Comparison of ENCODE assay signal across 8 mouse cellular contexts in the genomic region with DNA sequence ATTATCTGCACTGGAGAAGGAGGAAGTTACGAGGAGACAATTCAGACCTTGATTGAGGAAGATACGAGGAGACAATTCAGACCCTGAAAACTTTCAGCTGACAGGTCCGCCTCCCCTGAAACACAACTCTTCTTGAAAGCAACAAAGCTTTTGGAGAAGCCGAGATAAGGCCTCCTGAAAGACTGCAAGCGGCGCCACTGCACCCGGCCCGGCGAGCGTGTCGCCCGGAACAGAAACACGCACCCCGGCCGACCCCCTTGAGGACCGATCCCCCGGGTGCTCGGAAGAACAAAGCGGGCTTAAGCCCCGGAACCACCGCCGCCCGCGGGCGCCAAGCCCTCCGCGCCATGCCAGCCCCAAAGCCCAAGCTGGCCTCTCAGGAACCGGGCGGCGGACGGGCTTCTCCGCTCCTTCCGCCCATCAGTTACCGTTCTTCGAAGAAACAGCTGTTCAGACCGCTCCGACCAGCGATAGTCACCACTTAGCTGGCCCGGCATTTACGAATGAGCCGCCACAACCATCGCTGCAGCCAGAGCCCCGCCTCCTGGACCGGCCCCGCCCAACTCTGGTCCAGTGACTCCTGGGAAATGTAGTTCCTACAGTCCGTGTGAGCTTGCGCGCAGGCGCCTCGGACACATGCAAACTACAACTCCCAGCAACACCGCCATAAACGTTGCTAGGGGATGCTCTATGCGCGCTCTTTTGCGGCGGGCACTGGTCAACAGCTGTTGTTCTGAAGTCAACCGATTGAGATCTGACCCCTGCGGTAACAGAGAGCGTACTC. TPM values are rescaled to one million over a fixed set of nuclear protein-coding genes. Genes with fewer than 3 reads are reported as not detected.
A peak's percentile ranks its signal among the peaks of the same experiment; 100 is the strongest.
DNase-seq lines count a peak whose midpoint lies in the region; ATAC-seq and TF ChIP-seq lines count a peak whose summit lies in the region.

No protein-coding gene starts in this region.

- peaks cover 3 to 5% of the 10 kb centered on the region in 2 experiments; a peak in 3 of 4 replicates for H3K4me1 ChIP-seq in ES-E14 (ENCODE audit: control insufficient read depth in 2 of 2, insufficient read depth in 2 of 2, low read length in 2 of 2, poor library complexity in 1 of 2)
- peaks cover 24% of the 10 kb centered on the region for H3K4me1 ChIP-seq in forebrain, embryonic 15.5 days
- H3K4me1 ChIP-seq in lung, embryonic 14.5 days (ENCODE audit: insufficient read depth) = 0 out of 2 replicates have a peak, but pooled peaks cover 2% of the 10 kb centered on the region
- H3K4me1 ChIP-seq in olfactory bulb, adult 2 months (ENCODE audit: control insufficient read depth, insufficient read depth, low read length) = no peaks in the 10 kb centered on the region
- H3K4me1 ChIP-seq in thymus, adult 2 months (replicated peaks; ENCODE audit: control insufficient read depth, insufficient read depth, low read length) = peaks cover 21% of the 10 kb centered on the region

- no peaks in the 10 kb centered on the region for H3K9me3 ChIP-seq in ES-E14 (ENCODE audit: control insufficient read depth, insufficient read depth, low read depth, low read length)
- H3K9me3 ChIP-seq in forebrain, embryonic 15.5 days = no peaks in the 10 kb centered on the region
- H3K9me3 ChIP-seq in lung, embryonic 14.5 days (ENCODE audit: low read depth, low read length) = no peaks in the 10 kb centered on the region

- H3K36me3 ChIP-seq in ES-E14 (ENCODE audit: control insufficient read depth, insufficient read depth, low read length, poor library complexity, severe bottlenecking) = no peaks in the 10 kb centered on the region
- H3K36me3 ChIP-seq in forebrain, embryonic 15.5 days = no peaks in the 10 kb centered on the region
- no peaks in the 10 kb centered on the region for H3K36me3 ChIP-seq in lung, embryonic 14.5 days (ENCODE audit: insufficient read depth)
- no peaks in the 10 kb centered on the region for H3K36me3 ChIP-seq in thymus, adult 2 months (ENCODE audit: control insufficient read depth, insufficient read depth, low read length)

- no peaks in the 10 kb centered on the region; the same call in 1 of the 2 replicates for H3K27me3 ChIP-seq in forebrain, embryonic 15.5 days
- H3K27me3 ChIP-seq in lung, embryonic 14.5 days (ENCODE audit: insufficient read depth, low read length) = no peaks in the 10 kb centered on the region
- no peaks in the 10 kb centered on the region for H3K27me3 ChIP-seq in thymus, adult 2 months (ENCODE audit: control insufficient read depth, insufficient read depth, low read length)

- under 1% methylated on average over 59 of the region's 59 CpGs for WGBS in forebrain, embryonic 15.5 days
- WGBS in lung, embryonic 14.5 days = under 1% methylated on average over 59 of the region's 59 CpGs
- under 1% methylated on average over 59 of the region's 59 CpGs for WGBS in olfactory bulb, adult 2 months
- WGBS in thymus, adult 2 months = under 1% methylated on average over 59 of the region's 59 CpGs

- no peak for TF ChIP-seq CTCF in layer of hippocampus, adult 2 months (conservative IDR thresholded peaks at IDR 0.05)
- no peak for TF ChIP-seq CTCF in lung, embryonic 14.5 days (IDR thresholded peaks at IDR 0.05; ENCODE audit: low read depth)
- no peak for TF ChIP-seq CTCF in olfactory bulb, adult 2 months (IDR thresholded peaks at IDR 0.05; ENCODE audit: insufficient read depth, low read depth, low read length)
- TF ChIP-seq CTCF in thymus, adult 2 months (IDR thresholded peaks at IDR 0.05; ENCODE audit: borderline replicate concordance, control insufficient read depth, extremely low read depth, insufficient read depth, low read length, poor library complexity) = peak; percentile 42; the same call in 1 of the 2 replicates

- peak; percentile 100 for ATAC-seq in forebrain, embryonic 15.5 days (replicated peaks)
- peak; percentile 99 for ATAC-seq in lung, embryonic 14.5 days (ENCODE audit: insufficient read depth)

- in situ Hi-C loops in ES-E14 (cut with MboI; ENCODE audit: low sequenced_read_pairs in 2 of 2, unreplicated experiment in 2 of 2) = no loop called here

- TF ChIP-seq POLR2A in olfactory bulb, adult 2 months (IDR thresholded peaks at IDR 0.05; ENCODE audit: insufficient read depth, low read depth, low read length) = peak; percentile 69; the same call in 1 of the 2 replicates
- TF ChIP-seq POLR2A in thymus, adult 2 months (IDR thresholded peaks at IDR 0.05; ENCODE audit: control insufficient read depth, extremely low read depth, insufficient read depth, low read length, poor library complexity) = peak; percentile 69

- no peak overlapping the region for H3K27ac ChIP-seq in ES-E14 (ENCODE audit: insufficient read depth, low read depth, low read length, poor library complexity, severe bottlenecking)
- H3K27ac ChIP-seq in forebrain, embryonic 15.5 days (replicated peaks) = peak overlapping the region; percentile 88
- H3K27ac ChIP-seq in layer of hippocampus, adult 2 months = peak overlapping the region; percentile 40
- peak overlapping the region; percentile 84 for H3K27ac ChIP-seq in lung, embryonic 14.5 days (ENCODE audit: low read depth)
- 0 out of 2 replicates have a peak overlapping the region, but pooled peaks have one; percentile 49 for H3K27ac ChIP-seq in olfactory bulb, adult 2 months (ENCODE audit: insufficient read depth, low read depth, low read length)
- peak overlapping the region; percentile 36; the same call in 1 of the 2 replicates for H3K27ac ChIP-seq in thymus, adult 2 months (ENCODE audit: control insufficient read depth, insufficient read depth, low read length)

- peak overlapping the region; percentile 63 for H3K4me2 ChIP-seq in forebrain, embryonic 15.5 days (replicated peaks)
- peak overlapping the region; percentile 64 for H3K4me2 ChIP-seq in lung, embryonic 14.5 days

- intact Hi-C loops in heart, postnatal 36 days (cut with DNase I) = loop anchor here (10.0 kb wide), 2 partner anchors 203 to 313 kb away; a partner anchor contains a TSS

- H3K4me3 ChIP-seq in ES-E14 (ENCODE audit: insufficient read depth in 1 of 2, low read depth in 1 of 2, low read length in 2 of 2, poor library complexity in 1 of 2, severe bottlenecking in 1 of 2) = peak overlapping the region; percentile 83 to 88
- H3K4me3 ChIP-seq in forebrain, embryonic 15.5 days = peak overlapping the region; percentile 97
- H3K4me3 ChIP-seq in layer of hippocampus, adult 2 months = peak overlapping the region; percentile 81
- H3K4me3 ChIP-seq in lung, embryonic 14.5 days (ENCODE audit: low read depth, low read length) = peak overlapping the region; percentile 81
- peak overlapping the region; percentile 58 for H3K4me3 ChIP-seq in olfactory bulb, adult 2 months (ENCODE audit: insufficient read depth, low read depth, low read length)
- H3K4me3 ChIP-seq in thymus, adult 2 months (ENCODE audit: control insufficient read depth, insufficient read depth, low read length) = peak overlapping the region; percentile 96

- H3K9ac ChIP-seq in ES-E14 (ENCODE audit: insufficient read depth, low read depth, low read length, poor library complexity, severe bottlenecking) = peak overlapping the region; percentile 87
- peak overlapping the region; percentile 77 for H3K9ac ChIP-seq in forebrain, embryonic 15.5 days (replicated peaks)
- peak overlapping the region; percentile 74 for H3K9ac ChIP-seq in lung, embryonic 14.5 days

- peak; percentile 95 for DNase-seq in ES-E14 (ENCODE audit: low read depth, low spot score)
- peak; percentile 96 for DNase-seq in cerebellum, adult 11-12 months
- peak; percentile 92 to 94 for DNase-seq in heart, postnatal 36 days
- peak; percentile 94 to 97 for DNase-seq in layer of hippocampus, adult 2 months (ENCODE audit: low spot score in 2 of 2)
- DNase-seq in lung, embryonic 14.5 days = peak; percentile 98
- DNase-seq in thymus, adult 2 months = peak; percentile 94

TF ChIP-seq in ES-E14, 5 proteins besides CTCF, POLR2A, EP300 and RAD21:
- no peak for TF ChIP-seq CHD2 (IDR thresholded peaks at IDR 0.05; ENCODE audit: low read depth, low read length)
- peak; percentile 98 for TF ChIP-seq HCFC1 (IDR thresholded peaks at IDR 0.05; ENCODE audit: borderline replicate concordance, insufficient read depth, low read length)
TF ChIP-seq in ES-E14: peak in this region for 1.

RNA-seq across cellular contexts. Expression of a gene that starts 3.7 kb away (rescaled TPM):
- 4.5 and 6.9 TPM in 2 replicates for total RNA-seq in ES-E14 (2012; rRNA removed)
- 13.4 and 15.3 TPM in 2 replicates for polyA plus RNA-seq in forebrain, embryonic 15.5 days (2015; fragmentation: Nextera tagmentation; extraction: Ambion mirVana)
- total RNA-seq in heart, postnatal 36 days (2021) = 1 to 10 TPM; 2.5 to 3.1 TPM
- total RNA-seq in layer of hippocampus, adult 2 months (2021) = 1 to 10 TPM; 3.5 to 3.6 TPM
- 13.5 and 16.3 TPM in 2 replicates for polyA plus RNA-seq in lung, embryonic 14.5 days (2014; fragmentation: Nextera tagmentation; extraction: Ambion mirVana)
- not detected in 2 replicates for polyA plus RNA-seq in olfactory bulb, adult 2 months (2012; ENCODE audit: insufficient read depth, insufficient read length, low replicate concordance, missing spikeins)
- 4.3 and 6.3 TPM in 2 replicates for polyA plus RNA-seq in thymus, adult 2 months (2012; rRNA removed)

RNA-seq across cellular contexts. Expression of a gene that starts 3.9 kb away (rescaled TPM):
- total RNA-seq in ES-E14 (2012; rRNA removed) = 1.7 and 1.8 TPM in 2 replicates
- polyA plus RNA-seq in forebrain, embryonic 15.5 days (2015; fragmentation: Nextera tagmentation; extraction: Ambion mirVana) = 0.59 and 0.61 TPM in 2 replicates
- 10 to 100 TPM; 27.9 to 31.1 TPM for total RNA-seq in heart, postnatal 36 days (2021)
- 1 to 10 TPM; 4.3 to 5.0 TPM for total RNA-seq in layer of hippocampus, adult 2 months (2021)
- polyA plus RNA-seq in lung, embryonic 14.5 days (2014; fragmentation: Nextera tagmentation; extraction: Ambion mirVana) = 4.0 and 5.9 TPM in 2 replicates
- polyA plus RNA-seq in olfactory bulb, adult 2 months (2012; ENCODE audit: insufficient read depth, insufficient read length, low replicate concordance, missing spikeins) = 71.6 TPM in 1 of 2 replicates, not detected in the other
- 9.2 and 11.3 TPM in 2 replicates for polyA plus RNA-seq in thymus, adult 2 months (2012; rRNA removed)
